Comparison of ENCODE assay signal across 8 mouse cellular contexts in the genomic region with DNA sequence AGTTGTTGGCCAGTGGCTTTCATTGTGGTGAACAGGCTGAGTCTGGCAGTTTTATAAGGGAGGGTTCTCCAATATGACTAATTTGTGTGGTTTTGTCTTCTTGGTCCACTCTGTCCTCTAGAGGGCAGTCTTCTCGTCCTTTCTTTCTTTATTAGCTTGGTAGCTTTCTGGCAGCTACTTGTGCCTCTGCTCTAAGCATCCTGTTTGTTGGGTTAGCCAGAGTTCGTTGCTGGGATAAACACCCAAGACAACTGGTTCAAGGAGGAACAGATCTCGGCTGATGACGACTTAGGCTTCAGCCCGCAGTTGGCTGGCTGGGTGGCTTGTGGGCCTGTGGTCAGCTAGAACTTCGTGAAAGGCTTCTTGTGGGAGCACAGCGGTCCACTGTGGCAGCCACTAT. TPM values are rescaled to one million over a fixed set of nuclear protein-coding genes. Genes with fewer than 3 reads are reported as not detected.
DNase-seq lines count a peak whose midpoint lies in the region; ATAC-seq and TF ChIP-seq lines count a peak whose summit lies in the region.

No protein-coding gene starts in this region.

- no peaks in the 10 kb centered on the region for H3K9me3 ChIP-seq in liver, postnatal 0 days (ENCODE audit: low read length)
- H3K9me3 ChIP-seq in liver, embryonic 11.5 days (ENCODE audit: control insufficient read depth, low read length) = no peaks in the 10 kb centered on the region

- no peak overlapping the region for H3K27ac ChIP-seq in liver, postnatal 0 days (ENCODE audit: low read depth)
- H3K27ac ChIP-seq in liver, embryonic 11.5 days (ENCODE audit: low read depth, low read length) = no peak overlapping the region

- WGBS in liver, postnatal 0 days (ENCODE audit: insufficient replicate concordance) = 32% methylated on average over 7 of the region's 7 CpGs
- WGBS in liver, embryonic 11.5 days = 37% methylated on average over 7 of the region's 7 CpGs

- H3K36me3 ChIP-seq in liver, postnatal 0 days (replicated peaks; ENCODE audit: insufficient read depth, low read length) = no peaks in the 10 kb centered on the region
- no peaks in the 10 kb centered on the region for H3K36me3 ChIP-seq in liver, embryonic 11.5 days (ENCODE audit: control insufficient read depth, insufficient read depth, low read length)

- no peak overlapping the region for H3K4me2 ChIP-seq in liver, postnatal 0 days (ENCODE audit: low read depth, low read length)
- H3K4me2 ChIP-seq in liver, embryonic 11.5 days = no peak overlapping the region

- no peaks in the 10 kb centered on the region for H3K4me1 ChIP-seq in liver, postnatal 0 days (ENCODE audit: insufficient read depth)
- H3K4me1 ChIP-seq in liver, embryonic 11.5 days (replicated peaks; ENCODE audit: control insufficient read depth, insufficient read depth, low read length) = no peaks in the 10 kb centered on the region

- DNase-seq in adrenal gland, postnatal 14 days = peak; percentile 47
- DNase-seq in adrenal gland, postnatal 25 days = no peak
- DNase-seq in liver, postnatal 0 days = no peak
- DNase-seq in liver, embryonic 11.5 days (ENCODE audit: low spot score) = no peak
- peak; percentile 52 to 65 for DNase-seq in cerebellum, postnatal 25 days
- no peak for DNase-seq in right cerebral cortex, postnatal 4 days

- no peak for ATAC-seq in liver, postnatal 0 days
- ATAC-seq in liver, embryonic 11.5 days (replicated peaks; ENCODE audit: low FRiP score) = no peak
- ATAC-seq in hematopoietic stem cell, adult 5-6 weeks (replicated peaks in 1 of 2; ENCODE audit: insufficient read depth in 1 of 2, low FRiP score in 2 of 2, low TSS enrichment in 1 of 2, low read depth in 1 of 2, poor library complexity in 2 of 2, severe bottlenecking in 2 of 2) = peak; percentile 78 to 80
- peak; percentile 65; the same call in 1 of the 2 replicates for ATAC-seq in megakaryocyte-erythroid progenitor cell, adult 5-6 weeks (replicated peaks; ENCODE audit: low FRiP score, low TSS enrichment, poor library complexity, severe bottlenecking)

- peak; percentile 56 for TF ChIP-seq CTCF in liver, postnatal 0 days (IDR thresholded peaks at IDR 0.05; ENCODE audit: low read depth)

- no peak overlapping the region for H3K4me3 ChIP-seq in liver, postnatal 0 days (ENCODE audit: low read depth, low read length)
- no peak overlapping the region for H3K4me3 ChIP-seq in liver, embryonic 11.5 days (ENCODE audit: low read depth, low read length)

- H3K27me3 ChIP-seq in liver, postnatal 0 days (ENCODE audit: insufficient read depth, low read length) = peaks cover 4% of the 10 kb centered on the region; the same call in 1 of the 2 replicates
- H3K27me3 ChIP-seq in liver, embryonic 11.5 days (replicated peaks; ENCODE audit: control insufficient read depth, insufficient read depth, low read length) = no peaks in the 10 kb centered on the region

- H3K9ac ChIP-seq in liver, postnatal 0 days (replicated peaks) = no peak overlapping the region
- H3K9ac ChIP-seq in liver, embryonic 11.5 days (ENCODE audit: low read depth, low read length) = no peak overlapping the region

- no peak for TF ChIP-seq EP300 in liver, postnatal 0 days (IDR thresholded peaks at IDR 0.05; ENCODE audit: low read depth)

RNA-seq across cellular contexts. Expression of a gene that starts 31.0 kb away (rescaled TPM):
- 23.2 and 23.6 TPM in 2 replicates for total RNA-seq in adrenal gland, postnatal 14 days (2021)
- 23.3 and 29.1 TPM in 2 replicates for total RNA-seq in adrenal gland, postnatal 25 days (2021)
- polyA plus RNA-seq in liver, postnatal 0 days (2015; fragmentation: Nextera tagmentation; extraction: Ambion mirVana) = 9.5 and 9.6 TPM in 2 replicates
- polyA plus RNA-seq in liver, embryonic 11.5 days (2014; fragmentation: Nextera tagmentation; extraction: Ambion mirVana) = 39.9 and 42.5 TPM in 2 replicates
- total RNA-seq in hematopoietic stem cell, adult 5-6 weeks (2017) = 46.5 and 51.1 TPM in 2 replicates
- 20.5 and 21.0 TPM in 2 replicates for total RNA-seq in megakaryocyte-erythroid progenitor cell, adult 5-6 weeks (2014; fragmentation: Nextera tagmentation)
- 38.7 and 42.4 TPM in 2 replicates for total RNA-seq in megakaryocyte-erythroid progenitor cell, adult 5-6 weeks (2017)

RNA-seq across cellular contexts. Expression of a gene that starts 32.6 kb away (rescaled TPM):
- total RNA-seq in adrenal gland, postnatal 14 days (2021) = 10.3 and 17.2 TPM in 2 replicates
- 2.9 and 4.7 TPM in 2 replicates for total RNA-seq in adrenal gland, postnatal 25 days (2021)
- 0.20 and 0.22 TPM in 2 replicates for polyA plus RNA-seq in liver, postnatal 0 days (2015; fragmentation: Nextera tagmentation; extraction: Ambion mirVana)
- 1.4 and 2.0 TPM in 2 replicates for polyA plus RNA-seq in liver, embryonic 11.5 days (2014; fragmentation: Nextera tagmentation; extraction: Ambion mirVana)
- 3.5 and 4.1 TPM in 2 replicates for total RNA-seq in hematopoietic stem cell, adult 5-6 weeks (2017)
- 0.28 and 3.0 TPM in 2 replicates for total RNA-seq in megakaryocyte-erythroid progenitor cell, adult 5-6 weeks (2014; fragmentation: Nextera tagmentation)
- 0.14 and 0.15 TPM in 2 replicates for total RNA-seq in megakaryocyte-erythroid progenitor cell, adult 5-6 weeks (2017)

Comparison
In these comparisons a context has a peak if more than half of its experiments do, and no peak if none do; other contexts are left out.
1. DNase-seq: peak in adrenal gland, postnatal 14 days (single experiment) and cerebellum, postnatal 25 days (2 of 2); none in adrenal gland, postnatal 25 days (single experiment), liver, postnatal 0 days (single experiment), liver, embryonic 11.5 days (single experiment) and right cerebral cortex, postnatal 4 days (single experiment).
2. ATAC-seq: peak in hematopoietic stem cell, adult 5-6 weeks (2 of 2) and megakaryocyte-erythroid progenitor cell, adult 5-6 weeks (single experiment); none in liver, postnatal 0 days (single experiment) and liver, embryonic 11.5 days (single experiment).